Mouse (Mus musculus) liver, embryonic 12.5 days (tissue): ENCODE measurements at regions not wholly inside any gene's neighbourhood (a gene's known extent, or its start where the extent isn't known, plus 50 kb on each side); places are given as distances from the start of the nearest gene placed in this dataset.

ENCODE experiments used
- ATAC-seq: fragments of 200-750 bp; cut with Nextera tagmentation; 2 replicates; pipeline ENCODE4 v1.8.0; 2017; ENCODE audit warnings: moderate number of reproducible peaks, mild to moderate bottlenecking, moderate library complexity
- H3K27ac ChIP-seq: fragments of 300-500 bp; sonication (generic); 2 replicates; pipeline ENCODE4 v1.5.1; 2016; ENCODE audit warnings: mild to moderate bottlenecking
- H3K27me3 ChIP-seq: fragments of 300-500 bp; sonication (generic); replicated peaks from 2 replicates; pipeline ENCODE4 v1.6.1; 2016; ENCODE audit warnings: mild to moderate bottlenecking, moderate library complexity
- H3K36me3 ChIP-seq: fragments of 300-500 bp; sonication (generic); 2 replicates; pipeline ENCODE4 v1.6.1; 2016; ENCODE audit warnings: mild to moderate bottlenecking, moderate library complexity
- H3K4me1 ChIP-seq: fragments of 300-500 bp; sonication (generic); 2 replicates; pipeline ENCODE4 v1.6.1; 2016
- H3K4me2 ChIP-seq: fragments of 300-500 bp; sonication (generic); 2 replicates; pipeline ENCODE4 v1.6.1; 2016; ENCODE audit warnings: mild to moderate bottlenecking, moderate library complexity
- H3K4me3 ChIP-seq: fragments of 300-500 bp; sonication (generic); 2 replicates; pipeline ENCODE4 v1.5.1; 2016; ENCODE audit warnings: mild to moderate bottlenecking, moderate library complexity
- H3K9ac ChIP-seq: fragments of 300-500 bp; sonication (generic); 2 replicates; pipeline ENCODE4 v1.6.1; 2016; ENCODE audit warnings: mild to moderate bottlenecking, moderate library complexity
- H3K9me3 ChIP-seq: fragments of 300-500 bp; sonication (generic); replicated peaks from 2 replicates; pipeline ENCODE4 v1.6.1; 2016; ENCODE audit warnings: mild to moderate bottlenecking, moderate library complexity
- WGBS: fragments of 180-500 bp; shearing (Covaris S2); methylation state at CpG from one replicate; pipeline ENCODE4 v1.1.7; 2016; ENCODE audit not compliant: insufficient replicate concordance; 5-methylcytosine and 5-hydroxymethylcytosine counted together

- no peak overlapping the region for H3K4me3 ChIP-seq
- no peak for ATAC-seq
- H3K9ac ChIP-seq, result no peak overlapping the region
- no peak overlapping the region for H3K4me2 ChIP-seq
- no peak overlapping the region for H3K27ac ChIP-seq
- no peaks in the 10 kb centered on the region for H3K9me3 ChIP-seq
- H3K27me3 ChIP-seq, result no peaks in the 10 kb centered on the region
- H3K36me3 ChIP-seq, result no peaks in the 10 kb centered on the region
- H3K4me1 ChIP-seq, result peaks cover 5% of the 10 kb centered on the region; the same call in 1 of the 2 replicates
- WGBS, result 60% methylated on average over 5 of the region's 5 CpGs
Observed at GRCm38 (mm10) chr15:50360033-50360988, 3524.4 kb upstream of the Gm7489 start.

DNA sequence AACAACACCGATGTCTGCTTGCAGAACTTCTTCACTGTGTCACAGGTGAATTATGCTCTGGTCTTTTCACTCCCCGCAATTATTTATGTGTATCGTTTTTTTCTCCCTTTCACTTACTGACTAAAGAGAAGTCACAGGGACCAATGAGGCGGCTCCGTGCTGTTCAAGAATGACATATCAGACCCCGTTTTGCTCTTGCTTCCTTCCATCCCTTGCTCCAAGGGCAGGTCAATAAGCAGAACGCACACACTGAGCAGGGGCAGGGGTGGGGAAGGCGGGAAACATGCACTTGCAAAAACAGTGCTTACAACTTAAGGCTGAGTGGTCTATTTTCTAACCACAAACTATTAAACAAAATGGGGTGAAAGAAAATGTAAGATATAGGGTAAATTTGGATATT lies 3523.4 kb upstream of the Gm7489 start:
- 43% methylated on average over 8 of the region's 8 CpGs for WGBS
- Histone ChIP-seq H3K27me3 (no peaks in the 10 kb centered on the region), H3K27ac (0 out of 2 replicates have a peak overlapping the region, but pooled peaks have one; percentile 16), H3K4me1 (peaks cover 5% of the 10 kb centered on the region; the same call in 1 of the 2 replicates), H3K9ac (no peak overlapping the region), H3K9me3 (no peaks in the 10 kb centered on the region), H3K4me3 (0 out of 2 replicates have a peak overlapping the region, but pooled peaks have one; percentile 5), H3K4me2 (peak overlapping the region; percentile 48), H3K36me3 (no peaks in the 10 kb centered on the region)
- ATAC-seq, result no peak; the same call in 1 of the 2 replicates

- H3K4me2 ChIP-seq, result peak overlapping the region; percentile 48
- 24% methylated on average over 4 of the region's 4 CpGs for WGBS
- H3K4me3 ChIP-seq, result peak overlapping the region; percentile 25
- no peaks in the 10 kb centered on the region for H3K27me3 ChIP-seq
- no peak for ATAC-seq
- no peaks in the 10 kb centered on the region for H3K9me3 ChIP-seq
- no peak overlapping the region for H3K9ac ChIP-seq
- H3K4me1 ChIP-seq, result peaks cover 5% of the 10 kb centered on the region; the same call in 1 of the 2 replicates
- no peaks in the 10 kb centered on the region for H3K36me3 ChIP-seq
- H3K27ac ChIP-seq, result no peak overlapping the region
Observed at GRCm38 (mm10) chr15:50361751-50362507, 3522.8 kb upstream of the Gm7489 start.

DNA sequence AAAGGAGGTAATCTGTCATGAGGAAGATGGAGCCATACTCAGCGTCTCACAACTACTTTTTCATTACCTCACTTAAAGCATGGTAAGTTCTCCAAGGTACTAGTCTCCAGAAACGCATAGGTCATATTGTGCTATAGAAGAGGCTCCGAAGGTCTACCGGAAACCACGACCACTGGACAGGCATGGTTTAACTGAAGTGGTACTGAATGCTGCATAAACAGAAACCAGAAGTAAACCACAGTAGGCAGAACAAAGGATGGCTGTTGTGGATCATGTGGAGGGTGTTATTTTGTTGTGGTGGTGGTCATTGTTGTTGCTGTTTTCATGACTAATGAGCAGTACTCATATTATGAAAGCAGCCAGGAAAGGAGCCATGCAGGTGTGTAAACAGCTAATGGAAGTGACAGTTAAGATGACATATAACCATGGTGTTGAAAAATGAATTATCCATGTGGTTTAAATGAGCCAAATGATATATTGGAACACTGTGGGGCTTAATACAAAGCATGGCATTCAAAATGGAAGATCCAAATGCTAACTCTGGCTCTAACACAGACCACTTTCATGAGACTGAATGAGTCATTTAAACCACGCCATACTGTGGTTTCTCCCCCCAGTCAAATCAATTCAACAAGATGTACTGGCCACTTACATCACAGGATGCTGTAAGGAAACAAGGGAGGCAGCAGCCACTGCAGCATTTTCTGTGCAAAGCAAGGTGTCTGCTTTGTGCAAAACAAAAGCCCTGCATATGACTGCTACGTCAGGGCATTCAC lies 3484.5 kb upstream of the Gm7489 start:
- no peaks in the 10 kb centered on the region for H3K9me3 ChIP-seq
- no peaks in the 10 kb centered on the region for H3K36me3 ChIP-seq
- no peak overlapping the region for H3K9ac ChIP-seq
- no peak overlapping the region for H3K4me2 ChIP-seq
- WGBS, result 51% methylated on average over 7 of the region's 7 CpGs
- ATAC-seq, result no peak
- H3K27ac ChIP-seq, result no peak overlapping the region
- H3K27me3 ChIP-seq, result no peaks in the 10 kb centered on the region
- no peaks in the 10 kb centered on the region for H3K4me1 ChIP-seq
- H3K4me3 ChIP-seq, result no peak overlapping the region

GRCm38 (mm10) chr15:50401386-50401785 lies 3483.3 kb upstream of the Gm7489 start:
- Histone ChIP-seq H3K9me3 (no peaks in the 10 kb centered on the region), H3K9ac (no peak overlapping the region), H3K27me3 (no peaks in the 10 kb centered on the region), H3K4me1 (no peaks in the 10 kb centered on the region), H3K36me3 (no peaks in the 10 kb centered on the region), H3K27ac (no peak overlapping the region), H3K4me3 (no peak overlapping the region), H3K4me2 (no peak overlapping the region)
- 76% methylated on average over 2 of the region's 2 CpGs for WGBS
- no peak for ATAC-seq

DNA sequence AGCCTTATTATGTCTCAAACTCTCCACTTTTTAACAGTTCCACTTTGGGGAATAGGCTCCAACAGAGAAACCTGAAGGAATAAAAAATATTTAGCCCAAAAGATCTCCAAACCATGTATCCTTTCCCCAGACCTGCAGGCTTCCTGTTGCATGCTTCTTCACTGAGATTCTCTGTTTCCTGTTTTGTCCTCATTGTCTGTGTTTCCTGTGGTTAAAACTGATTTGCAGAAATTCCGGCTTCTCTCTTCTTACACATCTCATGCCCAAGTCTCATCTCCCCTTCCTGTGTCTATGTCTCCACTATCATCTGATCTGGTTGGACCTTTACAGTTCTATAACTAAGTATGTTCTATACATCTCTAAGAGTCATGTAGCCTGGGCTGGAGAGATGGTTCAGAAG lies 3482.2 kb upstream of the Gm7489 start:
- no peak for ATAC-seq
- no peaks in the 10 kb centered on the region for H3K4me1 ChIP-seq
- 31% methylated on average over 1 of the region's 1 CpGs for WGBS
- H3K9me3 ChIP-seq, result no peaks in the 10 kb centered on the region
- H3K9ac ChIP-seq, result no peak overlapping the region
- no peak overlapping the region for H3K4me2 ChIP-seq
- H3K27ac ChIP-seq, result no peak overlapping the region
- no peak overlapping the region for H3K4me3 ChIP-seq
- no peaks in the 10 kb centered on the region for H3K27me3 ChIP-seq
- no peaks in the 10 kb centered on the region for H3K36me3 ChIP-seq

GRCm38 (mm10) chr15:50403883-50404282 lies 3480.8 kb upstream of the Gm7489 start:
- Histone ChIP-seq H3K9ac (no peak overlapping the region), H3K27ac (no peak overlapping the region), H3K4me1 (no peaks in the 10 kb centered on the region), H3K36me3 (no peaks in the 10 kb centered on the region), H3K4me3 (no peak overlapping the region), H3K9me3 (no peaks in the 10 kb centered on the region), H3K4me2 (no peak overlapping the region), H3K27me3 (no peaks in the 10 kb centered on the region)
- no peak for ATAC-seq
- 61% methylated on average over 2 of the region's 2 CpGs for WGBS

- ATAC-seq, result no peak
- Histone ChIP-seq H3K9ac (no peak overlapping the region), H3K36me3 (no peaks in the 10 kb centered on the region), H3K27ac (no peak overlapping the region), H3K4me2 (no peak overlapping the region), H3K27me3 (no peaks in the 10 kb centered on the region), H3K4me3 (no peak overlapping the region), H3K4me1 (no peaks in the 10 kb centered on the region), H3K9me3 (no peaks in the 10 kb centered on the region)
- WGBS, result 36% methylated on average over 2 of the region's 2 CpGs
Observed at GRCm38 (mm10) chr15:50408985-50409384, 3475.7 kb upstream of the Gm7489 start.

GRCm38 (mm10) chr15:50417641-50418040 lies 3467.1 kb upstream of the Gm7489 start:
- no peaks in the 10 kb centered on the region for H3K36me3 ChIP-seq
- no peak overlapping the region for H3K4me3 ChIP-seq
- no peak overlapping the region for H3K4me2 ChIP-seq
- H3K27me3 ChIP-seq, result no peaks in the 10 kb centered on the region
- H3K4me1 ChIP-seq, result no peaks in the 10 kb centered on the region
- 68% methylated on average over 1 of the region's 1 CpGs for WGBS
- H3K9ac ChIP-seq, result no peak overlapping the region
- H3K9me3 ChIP-seq, result no peaks in the 10 kb centered on the region
- ATAC-seq, result no peak
- H3K27ac ChIP-seq, result no peak overlapping the region

DNA sequence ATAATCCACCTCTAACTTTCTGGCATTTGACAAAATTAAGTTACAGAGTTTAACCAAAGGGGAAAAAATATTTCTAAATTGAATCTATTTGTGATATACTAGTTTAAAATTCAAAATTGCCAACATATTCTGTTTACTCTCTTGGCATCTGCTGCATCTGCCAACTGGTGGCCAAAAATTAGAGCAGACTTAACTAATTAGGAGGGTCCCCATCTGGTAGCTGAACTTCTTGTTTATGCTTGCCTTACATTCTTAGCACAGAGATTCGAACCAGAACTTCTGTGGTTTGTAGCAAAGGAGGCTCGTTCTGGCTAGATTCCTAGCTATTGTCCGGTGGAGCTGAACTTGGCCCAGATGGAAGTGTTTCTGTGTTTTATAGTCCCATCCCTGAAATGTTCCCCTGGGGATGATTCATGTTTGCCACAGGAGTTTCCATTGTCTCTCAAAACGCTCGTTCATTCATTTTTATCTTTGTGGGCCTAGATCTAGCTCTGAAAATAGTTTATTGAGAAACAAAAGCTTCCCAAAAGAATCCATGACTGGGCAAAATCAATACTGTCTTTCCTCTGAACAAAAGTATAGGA lies 3461.5 kb upstream of the Gm7489 start:
- H3K36me3 ChIP-seq, result no peaks in the 10 kb centered on the region
- H3K27ac ChIP-seq, result no peak overlapping the region
- ATAC-seq, result no peak
- no peak overlapping the region for H3K9ac ChIP-seq
- no peaks in the 10 kb centered on the region for H3K27me3 ChIP-seq
- H3K4me3 ChIP-seq, result no peak overlapping the region
- 72% methylated on average over 5 of the region's 5 CpGs for WGBS
- H3K4me1 ChIP-seq, result no peaks in the 10 kb centered on the region
- no peak overlapping the region for H3K4me2 ChIP-seq
- H3K9me3 ChIP-seq, result no peaks in the 10 kb centered on the region

- Histone ChIP-seq H3K36me3 (no peaks in the 10 kb centered on the region), H3K4me3 (no peak overlapping the region), H3K9me3 (no peaks in the 10 kb centered on the region), H3K27me3 (no peaks in the 10 kb centered on the region), H3K9ac (no peak overlapping the region), H3K27ac (no peak overlapping the region), H3K4me1 (no peaks in the 10 kb centered on the region), H3K4me2 (no peak overlapping the region)
- 45% methylated on average over 2 of the region's 2 CpGs for WGBS
- ATAC-seq, result no peak
Observed at GRCm38 (mm10) chr15:50449604-50450003, 3435.1 kb upstream of the Gm7489 start.
